Mouse (Mus musculus) bone marrow macrophage, adult 2 months (primary cell): ENCODE results near the gene Lgals3bp. TPM values are rescaled to one million over a fixed set of nuclear protein-coding genes. Genes with fewer than 3 reads are reported as not detected.
A peak's percentile ranks its signal among the peaks of the same experiment; 100 is the strongest.

ENCODE experiments used
- H3K27ac ChIP-seq: 2 replicates; pipeline ENCODE4 v1.5.1; 2012; ENCODE audit warnings: low read depth, low read length; ENCODE audit not compliant: insufficient read depth
- H3K4me1 ChIP-seq: 2 replicates; pipeline ENCODE4 v1.6.1; 2012; ENCODE audit warnings: low read length; ENCODE audit not compliant: control insufficient read depth, insufficient read depth
- H3K4me3 ChIP-seq: 2 replicates; pipeline ENCODE4 v1.5.1; 2012; ENCODE audit warnings: mild to moderate bottlenecking, low read length, moderate library complexity; ENCODE audit not compliant: insufficient read depth
- CTCF ChIP-seq: IDR thresholded peaks from 2 replicates; pipeline ENCODE4 v1.5.1; 2012; ENCODE audit warnings: low read depth, mild to moderate bottlenecking, low read length, moderate library complexity
- POLR2A ChIP-seq: IDR thresholded peaks from 2 replicates; pipeline ENCODE4 v1.6.1; 2012; ENCODE audit warnings: mild to moderate bottlenecking, low read depth, low read length, borderline replicate concordance
- polyA plus RNA-seq: library from polyadenylated mRNA; stranded (reverse); fragments of >200 nt; gene quantifications from 2 replicates; pipeline ENCODE4 v1.2.4, GENCODE M21; 2012; ENCODE audit not compliant: missing spikeins, insufficient read depth, insufficient read length

Gene Lgals3bp
- polyA plus RNA-seq, 1 experiment = 891 TPM

GRCm38 (mm10) chr11:118375881-118376280 lies 26.0 kb downstream of the Lgals3bp start:
- H3K4me3 ChIP-seq = no peak overlapping the region

DNA sequence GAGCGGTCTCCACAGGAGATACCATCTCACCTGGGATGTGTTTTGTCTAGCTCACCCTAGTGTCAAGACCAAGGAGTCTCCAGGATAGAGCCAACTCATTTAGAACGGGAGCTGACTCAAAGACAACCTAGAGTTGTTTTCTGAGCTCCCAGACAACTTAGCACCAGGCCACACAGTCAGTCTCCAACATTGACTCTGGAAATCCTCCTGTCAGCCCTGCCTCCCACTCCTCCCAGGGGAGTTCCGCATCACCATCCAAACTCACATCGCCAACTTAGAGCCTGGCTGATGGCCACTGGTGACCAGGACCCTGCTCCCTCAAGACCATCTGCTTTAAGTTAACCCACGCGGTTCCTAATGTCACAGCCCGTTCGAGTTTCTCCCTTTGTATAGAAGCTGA lies 26.4 kb downstream of the Lgals3bp start:
- TF ChIP-seq POLR2A = no peak
- TF ChIP-seq CTCF = no peak
- no peak overlapping the region for H3K4me3 ChIP-seq
- H3K4me1 ChIP-seq = peaks cover 16% of the 10 kb centered on the region
- no peak overlapping the region for H3K27ac ChIP-seq

More at GRCm38 (mm10) chr11:118375881-118376280, 26.0 kb downstream of the Lgals3bp start:
- H3K4me1 ChIP-seq = peaks cover 16% of the 10 kb centered on the region
- TF ChIP-seq POLR2A (no peak), CTCF (no peak)
- no peak overlapping the region for H3K27ac ChIP-seq

DNA sequence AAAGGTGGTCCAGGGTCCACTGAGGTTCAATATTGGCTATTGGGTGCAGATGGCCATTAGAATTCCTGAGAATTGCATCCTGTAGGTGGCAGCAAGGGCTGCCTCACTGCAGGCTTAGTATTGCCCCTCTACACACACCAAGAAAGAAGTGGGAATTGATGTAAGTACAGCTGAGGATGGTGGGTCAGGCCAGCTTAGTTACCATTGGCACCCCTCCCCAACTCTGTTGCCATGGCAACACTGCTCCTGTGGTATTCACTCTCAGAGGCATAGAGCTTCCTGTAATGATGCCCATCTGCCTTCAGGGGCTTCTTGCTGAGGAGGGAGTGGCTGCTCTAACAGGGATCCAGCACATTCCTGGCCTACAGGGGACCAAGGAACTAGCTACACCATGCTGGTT lies 26.9 kb downstream of the Lgals3bp start:
- Histone ChIP-seq H3K4me1 (peaks cover 16% of the 10 kb centered on the region), H3K27ac (no peak overlapping the region), H3K4me3 (no peak overlapping the region)
- TF ChIP-seq POLR2A = no peak

DNA sequence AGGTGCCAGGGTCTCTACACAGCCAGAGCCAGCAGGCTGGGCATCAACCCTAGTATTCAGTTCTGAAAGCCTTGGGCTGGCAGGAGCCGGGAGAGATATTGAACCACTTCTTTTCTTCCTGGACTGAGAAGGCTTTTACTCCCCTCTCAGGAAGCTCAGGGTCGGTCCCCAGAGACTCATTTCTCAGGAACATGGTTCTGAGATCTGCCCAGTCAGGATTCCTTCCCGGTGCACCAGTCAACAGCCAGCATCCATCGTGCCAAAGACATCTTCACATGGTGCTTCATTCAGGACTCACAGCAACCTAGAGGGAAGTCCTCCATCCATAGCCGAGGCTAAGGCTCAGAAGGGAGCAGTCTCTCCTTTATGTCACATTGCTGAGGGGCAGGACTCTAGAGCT lies 27.4 kb downstream of the Lgals3bp start:
- H3K4me3 ChIP-seq = no peak overlapping the region
- peaks cover 14% of the 10 kb centered on the region for H3K4me1 ChIP-seq
- no peak overlapping the region for H3K27ac ChIP-seq
- no peak for TF ChIP-seq POLR2A
- no peak for TF ChIP-seq CTCF

GRCm38 (mm10) chr11:118372641-118373040 lies 29.3 kb downstream of the Lgals3bp start:
- Histone ChIP-seq H3K4me3 (no peak overlapping the region), H3K27ac (no peak overlapping the region), H3K4me1 (peaks cover 7% of the 10 kb centered on the region)
- no peak for TF ChIP-seq POLR2A
- no peak for TF ChIP-seq CTCF

DNA sequence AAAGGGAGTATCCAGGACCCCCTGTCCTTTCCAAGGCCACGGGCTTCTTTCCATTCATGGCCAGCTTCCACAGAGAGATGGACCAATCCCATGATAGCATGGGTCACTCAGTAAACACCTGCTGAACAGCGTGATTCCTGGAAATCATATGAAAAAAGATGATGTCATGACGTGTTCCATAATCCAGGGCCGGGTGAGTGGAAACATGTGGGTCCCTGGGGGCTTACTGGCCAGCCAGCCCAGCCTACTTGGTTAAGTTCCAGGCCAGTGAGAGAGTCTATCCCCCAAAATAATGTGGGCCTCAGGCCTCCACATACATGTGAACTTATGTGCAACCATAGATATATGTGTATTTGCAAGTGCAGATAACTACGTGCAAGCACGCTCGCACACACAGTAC lies 30.0 kb downstream of the Lgals3bp start:
- Histone ChIP-seq H3K4me3 (no peak overlapping the region), H3K27ac (no peak overlapping the region), H3K4me1 (peaks cover 7% of the 10 kb centered on the region)
- TF ChIP-seq CTCF (no peak), POLR2A (no peak)

DNA sequence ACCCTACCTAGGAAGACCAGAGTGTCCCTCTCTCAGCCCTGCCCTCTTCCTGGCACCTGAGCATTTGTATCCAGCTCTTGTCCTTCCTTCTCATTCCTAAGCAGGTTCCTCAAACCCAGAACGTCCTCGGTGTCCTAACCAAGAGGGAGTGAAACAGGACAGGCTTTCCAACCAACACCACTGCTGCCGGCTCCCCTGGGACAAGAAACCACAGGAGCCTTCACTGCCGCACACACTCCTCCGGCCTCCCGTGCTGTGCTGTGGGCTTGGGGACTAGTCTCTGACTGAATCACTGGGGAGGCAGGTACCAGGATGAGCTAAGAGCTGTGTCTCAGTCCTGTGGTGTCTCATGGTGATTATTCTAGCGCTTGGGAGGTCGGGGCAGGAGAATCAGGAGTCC lies 32.2 kb downstream of the Lgals3bp start:
- Histone ChIP-seq H3K4me3 (no peak overlapping the region), H3K27ac (no peak overlapping the region)
- no peak for TF ChIP-seq POLR2A
- TF ChIP-seq CTCF = no peak

GRCm38 (mm10) chr11:118369251-118369650 lies 32.6 kb downstream of the Lgals3bp start:
- Histone ChIP-seq H3K4me3 (no peak overlapping the region), H3K27ac (no peak overlapping the region), H3K4me1 (peaks cover 30% of the 10 kb centered on the region)
- TF ChIP-seq CTCF (no peak), POLR2A (no peak)

More for the DNA sequence above, 32.2 kb downstream of the Lgals3bp start:
- peaks cover 28% of the 10 kb centered on the region for H3K4me1 ChIP-seq

DNA sequence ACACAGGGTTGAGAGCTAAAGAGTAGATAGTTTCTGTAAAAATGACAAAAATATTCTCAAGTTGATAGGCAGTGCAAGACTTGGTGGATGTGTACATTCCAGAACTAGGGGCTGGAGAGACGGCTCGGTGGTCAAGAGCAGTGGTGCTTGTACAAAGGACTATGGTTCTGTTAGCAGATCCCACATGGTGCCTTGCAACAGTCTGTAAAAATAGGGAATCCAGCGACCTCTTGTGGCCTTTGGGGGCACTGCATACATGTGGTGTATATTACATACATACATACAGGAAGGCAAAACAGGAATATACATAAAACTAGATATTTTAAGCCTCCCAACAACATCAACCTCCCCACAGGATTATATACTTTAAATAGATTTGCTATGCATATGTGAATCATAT lies 33.6 kb downstream of the Lgals3bp start:
- Histone ChIP-seq H3K27ac (no peak overlapping the region), H3K4me1 (peaks cover 33% of the 10 kb centered on the region), H3K4me3 (no peak overlapping the region)
- TF ChIP-seq CTCF (peak; percentile 32; the same call in 1 of the 2 replicates), POLR2A (no peak)

- Histone ChIP-seq H3K4me3 (no peak overlapping the region), H3K27ac (no peak overlapping the region), H3K4me1 (peaks cover 44% of the 10 kb centered on the region)
- TF ChIP-seq POLR2A (no peak), CTCF (no peak)
Measured at GRCm38 (mm10) chr11:118366559-118366958, 35.3 kb downstream of the Lgals3bp start.

- H3K4me1 ChIP-seq = peaks cover 46% of the 10 kb centered on the region
- H3K27ac ChIP-seq = no peak overlapping the region
- TF ChIP-seq CTCF (no peak), POLR2A (no peak)
Measured at GRCm38 (mm10) chr11:118366108-118366507, 35.8 kb downstream of the Lgals3bp start.

More at GRCm38 (mm10) chr11:118366108-118366507, 35.8 kb downstream of the Lgals3bp start:
- H3K4me3 ChIP-seq = no peak overlapping the region
